ENCODE assay signal across 8 mouse cellular contexts in the genomic region with DNA sequence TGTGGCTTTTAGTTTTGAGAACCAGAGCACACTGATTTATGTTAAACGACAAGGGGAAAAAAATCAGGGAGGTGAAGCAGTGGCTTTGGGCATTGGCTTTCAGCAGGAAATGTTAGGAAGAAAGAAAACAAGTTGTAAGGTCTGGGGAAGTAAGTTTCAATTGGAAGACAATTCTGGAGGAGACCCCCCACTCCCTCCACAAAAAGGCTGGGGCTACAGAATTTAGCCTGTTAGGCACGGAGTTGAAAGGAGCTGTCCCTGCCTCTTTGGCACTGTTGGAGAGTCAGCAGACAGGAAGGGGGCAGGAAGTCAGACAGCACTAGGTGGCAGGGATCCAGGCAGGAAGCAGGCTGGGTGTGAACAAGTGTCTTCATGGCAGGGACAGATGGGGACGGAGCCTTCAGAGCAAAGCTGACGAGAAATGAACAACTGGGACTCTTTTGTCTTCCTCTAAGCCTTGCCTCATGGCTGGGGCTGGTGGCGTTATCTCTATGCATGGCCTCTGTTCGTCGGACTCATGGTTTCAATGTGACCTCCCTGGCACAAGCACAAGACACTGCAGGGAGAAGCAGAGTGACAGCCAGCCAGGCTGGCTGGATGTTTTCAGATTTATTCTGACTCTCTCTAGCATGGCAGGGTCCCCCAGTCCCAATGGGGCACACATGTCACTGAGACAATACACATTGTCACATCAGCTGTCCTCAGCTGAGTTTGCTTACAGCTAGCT.
DNase-seq lines count a peak whose midpoint lies in the region; ATAC-seq and TF ChIP-seq lines count a peak whose summit lies in the region.

No protein-coding gene starts in this region.

- peaks cover 12% of the 10 kb centered on the region for H3K4me1 ChIP-seq in hindbrain, postnatal 0 days (ENCODE audit: insufficient read depth, low read length)

- no peak; the same call in 1 of the 2 replicates for TF ChIP-seq CTCF in hindbrain, postnatal 0 days (IDR thresholded peaks at IDR 0.05; ENCODE audit: low read depth)

- H3K9ac ChIP-seq in hindbrain, postnatal 0 days (replicated peaks; ENCODE audit: low read length) = no peak overlapping the region

- no peak overlapping the region for H3K4me3 ChIP-seq in hindbrain, postnatal 0 days (ENCODE audit: low read length)

- H3K4me2 ChIP-seq in hindbrain, postnatal 0 days (ENCODE audit: low read depth, low read length) = peak overlapping the region; percentile 30; the same call in 1 of the 2 replicates

- intact Hi-C loops in gastrocnemius, postnatal 36 days (cut with DNase I) = no loop called here

- ATAC-seq in hindbrain, postnatal 0 days = peak; percentile 92
- ATAC-seq in erythroid progenitor cell, adult 5-6 weeks (replicated peaks; ENCODE audit: low FRiP score, poor library complexity, severe bottlenecking) = no peak

- no peaks in the 10 kb centered on the region for H3K9me3 ChIP-seq in hindbrain, postnatal 0 days (ENCODE audit: low read length)

- H3K27me3 ChIP-seq in hindbrain, postnatal 0 days (ENCODE audit: insufficient read depth, low read length) = no peaks in the 10 kb centered on the region

- H3K27ac ChIP-seq in hindbrain, postnatal 0 days = peak overlapping the region; percentile 74

- 8% methylated on average over 7 of the region's 7 CpGs for WGBS in hindbrain, postnatal 0 days

- no peaks in the 10 kb centered on the region for H3K36me3 ChIP-seq in hindbrain, postnatal 0 days (ENCODE audit: insufficient read depth, low read length)

- DNase-seq in adrenal gland, postnatal 36 days = peak; percentile 75 to 82
- DNase-seq in embryo, embryonic 10.5 days (ENCODE audit: low spot score) = peak; percentile 52
- DNase-seq in gastrocnemius, postnatal 36 days = peak; percentile 65 to 76
- peak; percentile 85 for DNase-seq in hindbrain, postnatal 0 days (ENCODE audit: low spot score)
- DNase-seq in left cerebral cortex, adult 18-20 months (ENCODE audit: low spot score in 2 of 2) = peak; percentile 67 to 76
- DNase-seq in lung, postnatal 36 days = peak; percentile 89
- DNase-seq in right cerebral cortex, adult 2 months (ENCODE audit: low spot score in 2 of 2) = peak; percentile 62 to 78
